Mouse (Mus musculus) limb, embryonic 10.5 days (tissue): Measurements from ENCODE around the gene Zfp280c. TPM values are rescaled to one million over a fixed set of nuclear protein-coding genes. Genes with fewer than 3 reads are reported as not detected.
A peak's percentile ranks its signal among the peaks of the same experiment; 100 is the strongest.

Experiments
- DNase-seq: peaks from one replicate; pipeline ENCODE4 v3.0.0-alpha.2; 2017; ENCODE audit warnings: low spot score
- H3K27ac ChIP-seq: fragments of 300-500 bp; sonication (generic); 2 replicates; pipeline ENCODE4 v1.5.1; 2016; ENCODE audit warnings: mild to moderate bottlenecking
- H3K27me3 ChIP-seq: fragments of 300-500 bp; sonication (generic); 2 replicates; pipeline ENCODE4 v1.6.1; 2016; ENCODE audit warnings: low read depth, mild to moderate bottlenecking; ENCODE audit not compliant: poor library complexity, severe bottlenecking
- H3K36me3 ChIP-seq: fragments of 300-500 bp; sonication (generic); 2 replicates; pipeline ENCODE4 v1.6.1; 2016; ENCODE audit warnings: mild to moderate bottlenecking, moderate library complexity
- H3K4me1 ChIP-seq: fragments of 300-500 bp; sonication (generic); 2 replicates; pipeline ENCODE4 v1.6.1; 2016
- H3K4me3 ChIP-seq: fragments of 300-500 bp; sonication (generic); 2 replicates; pipeline ENCODE4 v1.5.1; 2016; ENCODE audit warnings: mild to moderate bottlenecking, moderate library complexity
- H3K9me3 ChIP-seq: fragments of 300-500 bp; sonication (generic); replicated peaks from 2 replicates; pipeline ENCODE4 v1.6.1; 2016; ENCODE audit warnings: mild to moderate bottlenecking
- whole genome bisulfite sequencing: fragments of 180-500 bp; shearing (Covaris S2); methylation state at CpG from one replicate; pipeline ENCODE4 v1.1.7; 2016; 5-methylcytosine and 5-hydroxymethylcytosine counted together
- polyA plus RNA-seq: library from polyadenylated mRNA; unstranded; fragments of >200 nt; fragmentation: Nextera tagmentation; extraction: Ambion mirVana; gene quantifications from 2 replicates; pipeline ENCODE4 v1.2.1, GENCODE M21; 2016

The Zfp280c gene
- polyA plus RNA-seq: 18.9 and 21.2 TPM in 2 replicates

- Histone ChIP-seq H3K27ac (peak within 1 kb of the TSS; percentile 90), H3K4me1 (no peaks in the 10 kb centered on the region), H3K36me3 (peaks cover 29% of the 10 kb centered on the region), H3K9me3 (no peaks in the 10 kb centered on the region), H3K27me3 (no peaks in the 10 kb centered on the region), H3K4me3 (peak within 1 kb of the TSS; percentile 68)
- WGBS: 10% methylated on average over 45 of the region's 45 CpGs
- peak; percentile 74 for DNase-seq
These were observed at the start of gene Zfp280c for GRCm38 (mm10) chrX:48594099-48594760. Gene Zfp280c (minus strand): TSS chrX:48594504.

DNA sequence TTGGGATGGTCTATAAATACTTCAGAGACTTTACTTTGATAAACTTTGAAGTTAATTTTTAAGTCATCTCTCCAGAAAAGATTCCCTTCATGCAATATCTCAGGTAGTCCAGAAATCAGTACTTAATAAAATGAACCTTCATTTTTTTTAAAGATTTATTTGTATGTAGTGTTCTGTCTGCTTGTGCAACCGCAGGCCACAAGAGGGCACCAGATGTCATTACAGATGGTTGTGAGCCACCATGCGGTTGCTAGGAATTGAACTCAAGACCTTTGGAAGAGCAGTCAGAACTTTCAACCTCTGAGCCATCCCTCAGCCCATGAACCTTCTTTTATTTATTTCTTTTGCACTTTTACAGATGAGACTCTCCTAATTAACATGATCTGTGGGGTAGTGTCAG is 42.7 kb upstream of the Zfp280c start:
- H3K36me3 ChIP-seq: peaks cover 4% of the 10 kb centered on the region; the same call in 1 of the 2 replicates
- H3K4me1 ChIP-seq: no peaks in the 10 kb centered on the region
- H3K27me3 ChIP-seq: no peaks in the 10 kb centered on the region
- no peak overlapping the region for H3K27ac ChIP-seq
- DNase-seq: no peak
- no peak overlapping the region for H3K4me3 ChIP-seq
- H3K9me3 ChIP-seq: no peaks in the 10 kb centered on the region
- 60% methylated on average over 2 of the region's 2 CpGs for WGBS

- DNase-seq: no peak
- no peaks in the 10 kb centered on the region for H3K9me3 ChIP-seq
- H3K27ac ChIP-seq: peak overlapping the region; percentile 85
- no peaks in the 10 kb centered on the region; the same call in 1 of the 2 replicates for H3K4me1 ChIP-seq
- no peaks in the 10 kb centered on the region for H3K36me3 ChIP-seq
- H3K4me3 ChIP-seq: peak overlapping the region; percentile 59
- 0 out of 2 replicates have a peak, but pooled peaks cover 4% of the 10 kb centered on the region for H3K27me3 ChIP-seq
- 22% methylated on average over 9 of the region's 9 CpGs for WGBS
These were observed 29.7 kb upstream of the Zfp280c start for GRCm38 (mm10) chrX:48624054-48624420.

GRCm38 (mm10) chrX:48623379-48624053 is 29.2 kb upstream of the Zfp280c start, which contains the start of gene Slc25a14:
Gene Slc25a14 (plus strand): TSS chrX:48623413.
- 17% methylated on average over 38 of the region's 38 CpGs for WGBS
- Histone ChIP-seq H3K4me1 (no peaks in the 10 kb centered on the region; the same call in 1 of the 2 replicates), H3K27me3 (0 out of 2 replicates have a peak, but pooled peaks cover 4% of the 10 kb centered on the region), H3K4me3 (peak within 1 kb of the TSS; percentile 59), H3K9me3 (no peaks in the 10 kb centered on the region), H3K27ac (peak within 1 kb of the TSS; percentile 85), H3K36me3 (no peaks in the 10 kb centered on the region)
- peak; percentile 80 for DNase-seq

GRCm38 (mm10) chrX:48623049-48623378 is 28.7 kb upstream of the Zfp280c start:
- Histone ChIP-seq H3K36me3 (no peaks in the 10 kb centered on the region), H3K4me3 (peak overlapping the region; percentile 59), H3K9me3 (no peaks in the 10 kb centered on the region), H3K27ac (peak overlapping the region; percentile 85), H3K27me3 (0 out of 2 replicates have a peak, but pooled peaks cover 4% of the 10 kb centered on the region), H3K4me1 (no peaks in the 10 kb centered on the region; the same call in 1 of the 2 replicates)
- 17% methylated on average over 4 of the region's 4 CpGs for WGBS
- DNase-seq: no peak

DNA sequence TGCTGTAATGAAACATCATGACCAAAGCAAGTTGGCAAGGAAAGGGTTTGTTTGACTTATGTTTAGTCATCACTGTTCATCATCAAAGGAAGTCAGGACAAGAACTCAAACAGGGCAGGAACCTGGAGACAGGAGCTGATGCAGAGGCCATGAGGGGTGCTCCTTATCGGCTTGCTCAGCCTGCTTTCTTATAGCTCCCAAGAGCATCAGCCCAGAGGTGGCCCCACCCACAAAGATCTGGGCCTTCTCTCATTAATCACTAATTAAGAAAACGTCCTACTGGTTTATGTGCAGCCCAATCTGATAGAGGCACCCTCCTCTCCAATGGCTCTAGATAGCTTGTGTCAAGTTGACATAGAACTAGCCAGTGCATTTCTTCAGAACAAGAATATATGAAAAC is 10.6 kb upstream of the Zfp280c start:
- Histone ChIP-seq H3K27me3 (no peaks in the 10 kb centered on the region), H3K9me3 (no peaks in the 10 kb centered on the region), H3K27ac (no peak overlapping the region), H3K4me1 (no peaks in the 10 kb centered on the region), H3K36me3 (no peaks in the 10 kb centered on the region), H3K4me3 (no peak overlapping the region)
- WGBS: 48% methylated on average over 2 of the region's 2 CpGs
- DNase-seq: no peak

- no peak overlapping the region for H3K27ac ChIP-seq
- no peak for DNase-seq
- H3K27me3 ChIP-seq: no peaks in the 10 kb centered on the region
- no peaks in the 10 kb centered on the region for H3K4me1 ChIP-seq
- peaks cover 3% of the 10 kb centered on the region for H3K36me3 ChIP-seq
- WGBS: 90% methylated on average over 5 of the region's 5 CpGs
- H3K9me3 ChIP-seq: no peaks in the 10 kb centered on the region
- no peak overlapping the region for H3K4me3 ChIP-seq
These were observed 2.6 kb upstream of the Zfp280c start for GRCm38 (mm10) chrX:48596906-48597305.

- Histone ChIP-seq H3K36me3 (peaks cover 11% of the 10 kb centered on the region), H3K27ac (no peak overlapping the region), H3K4me3 (no peak overlapping the region), H3K4me1 (no peaks in the 10 kb centered on the region), H3K9me3 (no peaks in the 10 kb centered on the region), H3K27me3 (no peaks in the 10 kb centered on the region)
- 78% methylated on average over 9 of the region's 9 CpGs for WGBS
- DNase-seq: no peak
These were observed 1.7 kb upstream of the Zfp280c start for GRCm38 (mm10) chrX:48596053-48596452.

DNA sequence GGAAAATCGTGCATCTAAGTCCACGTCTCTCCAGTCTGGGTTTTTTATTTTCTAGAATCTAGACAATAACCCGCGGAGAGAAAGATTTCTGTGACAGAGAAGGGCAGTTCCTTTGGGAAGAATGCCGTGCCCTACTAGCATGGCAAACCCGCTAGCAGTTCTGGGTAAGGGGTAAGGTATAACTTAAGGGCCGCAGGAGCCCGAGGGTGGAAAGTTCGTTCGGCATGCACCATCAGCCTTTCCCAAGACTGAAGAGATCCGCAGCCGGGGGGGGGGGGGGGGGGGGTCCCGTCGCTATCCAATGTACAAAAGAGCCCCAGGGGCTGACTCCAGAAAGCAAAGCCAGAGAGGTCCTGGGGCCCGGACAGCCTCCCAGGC is 594 bp downstream of the Zfp280c start:
- WGBS: 12% methylated on average over 14 of the region's 15 CpGs
- no peaks in the 10 kb centered on the region for H3K9me3 ChIP-seq
- H3K27me3 ChIP-seq: no peaks in the 10 kb centered on the region
- H3K27ac ChIP-seq: peak overlapping the region; percentile 90
- no peak for DNase-seq
- peak overlapping the region; percentile 68 for H3K4me3 ChIP-seq
- peaks cover 34% of the 10 kb centered on the region for H3K36me3 ChIP-seq
- no peaks in the 10 kb centered on the region for H3K4me1 ChIP-seq

GRCm38 (mm10) chrX:48583332-48583731 is 11.0 kb downstream of the Zfp280c start:
- H3K27me3 ChIP-seq: no peaks in the 10 kb centered on the region
- no peaks in the 10 kb centered on the region for H3K4me1 ChIP-seq
- H3K36me3 ChIP-seq: peaks cover 75% of the 10 kb centered on the region
- DNase-seq: no peak
- no peaks in the 10 kb centered on the region for H3K9me3 ChIP-seq
- no peak overlapping the region for H3K4me3 ChIP-seq
- H3K27ac ChIP-seq: no peak overlapping the region

DNA sequence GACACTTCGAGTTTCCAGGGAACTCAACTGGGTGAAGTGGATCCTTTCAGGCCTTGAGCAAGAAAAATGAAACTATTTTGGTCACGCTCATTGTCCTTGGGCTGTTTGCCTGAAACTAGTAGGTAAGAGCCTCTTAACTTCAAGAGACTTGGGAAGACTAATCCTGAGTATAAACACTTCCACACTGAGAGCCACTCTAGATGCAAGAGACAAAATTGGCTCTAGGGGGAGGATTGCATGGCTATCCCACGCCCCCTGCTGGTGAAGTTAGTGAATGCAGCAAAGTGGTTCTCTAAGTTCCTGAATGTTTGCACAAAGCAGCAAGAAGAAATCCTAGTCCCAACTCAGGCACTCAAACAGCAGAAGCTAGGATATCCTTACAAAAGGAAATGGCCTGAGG is 62.1 kb downstream of the Zfp280c start:
- no peaks in the 10 kb centered on the region for H3K36me3 ChIP-seq

DNA sequence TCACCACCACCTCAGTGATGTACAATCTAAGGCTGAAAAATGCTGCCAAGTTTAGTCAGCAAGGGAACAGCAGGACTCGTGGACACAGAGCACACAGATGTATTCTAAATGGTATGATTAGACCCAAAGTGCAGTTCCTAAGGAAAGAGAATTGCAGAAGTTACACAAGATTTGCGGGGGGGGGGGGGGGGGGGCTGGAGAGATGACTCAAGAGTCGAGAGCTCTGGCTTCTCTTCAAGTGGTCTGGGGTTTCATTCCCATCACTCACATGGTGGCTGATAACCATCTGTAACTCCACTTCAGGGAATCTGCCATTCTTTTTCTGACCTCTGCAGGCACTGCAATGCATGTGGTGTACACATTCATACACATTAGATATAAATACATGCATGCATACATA is 67.9 kb downstream of the Zfp280c start:
- H3K4me3 ChIP-seq: no peak overlapping the region
- H3K9me3 ChIP-seq: no peaks in the 10 kb centered on the region
- DNase-seq: no peak
- 68% methylated on average over 2 of the region's 3 CpGs for WGBS
- H3K36me3 ChIP-seq: no peaks in the 10 kb centered on the region
- H3K27me3 ChIP-seq: no peaks in the 10 kb centered on the region
- H3K27ac ChIP-seq: no peak overlapping the region
- no peaks in the 10 kb centered on the region for H3K4me1 ChIP-seq

More for the DNA sequence above, 62.1 kb downstream of the Zfp280c start:
- no peak overlapping the region for H3K4me3 ChIP-seq
- no peaks in the 10 kb centered on the region for H3K9me3 ChIP-seq
- peak; percentile 75 for DNase-seq
- no peaks in the 10 kb centered on the region for H3K27me3 ChIP-seq
- no peak overlapping the region for H3K27ac ChIP-seq
- 37% methylated on average over 3 of the region's 3 CpGs for WGBS
- no peaks in the 10 kb centered on the region for H3K4me1 ChIP-seq

- Histone ChIP-seq H3K4me1 (no peaks in the 10 kb centered on the region), H3K27me3 (no peaks in the 10 kb centered on the region), H3K36me3 (no peaks in the 10 kb centered on the region), H3K9me3 (no peaks in the 10 kb centered on the region), H3K4me3 (no peak overlapping the region), H3K27ac (no peak overlapping the region)
- DNase-seq: no peak
- 66% methylated on average over 8 of the region's 8 CpGs for WGBS
These were observed 68.4 kb downstream of the Zfp280c start for GRCm38 (mm10) chrX:48525866-48526265.
